Mouse (Mus musculus): ENCODE results near the gene Setd1a. TPM values are rescaled to one million over a fixed set of nuclear protein-coding genes. Genes with fewer than 3 reads are reported as not detected.

The Setd1a gene
- polyA plus RNA-seq, 1 experiment from 2014 or later: 32.6 TPM

DNA sequence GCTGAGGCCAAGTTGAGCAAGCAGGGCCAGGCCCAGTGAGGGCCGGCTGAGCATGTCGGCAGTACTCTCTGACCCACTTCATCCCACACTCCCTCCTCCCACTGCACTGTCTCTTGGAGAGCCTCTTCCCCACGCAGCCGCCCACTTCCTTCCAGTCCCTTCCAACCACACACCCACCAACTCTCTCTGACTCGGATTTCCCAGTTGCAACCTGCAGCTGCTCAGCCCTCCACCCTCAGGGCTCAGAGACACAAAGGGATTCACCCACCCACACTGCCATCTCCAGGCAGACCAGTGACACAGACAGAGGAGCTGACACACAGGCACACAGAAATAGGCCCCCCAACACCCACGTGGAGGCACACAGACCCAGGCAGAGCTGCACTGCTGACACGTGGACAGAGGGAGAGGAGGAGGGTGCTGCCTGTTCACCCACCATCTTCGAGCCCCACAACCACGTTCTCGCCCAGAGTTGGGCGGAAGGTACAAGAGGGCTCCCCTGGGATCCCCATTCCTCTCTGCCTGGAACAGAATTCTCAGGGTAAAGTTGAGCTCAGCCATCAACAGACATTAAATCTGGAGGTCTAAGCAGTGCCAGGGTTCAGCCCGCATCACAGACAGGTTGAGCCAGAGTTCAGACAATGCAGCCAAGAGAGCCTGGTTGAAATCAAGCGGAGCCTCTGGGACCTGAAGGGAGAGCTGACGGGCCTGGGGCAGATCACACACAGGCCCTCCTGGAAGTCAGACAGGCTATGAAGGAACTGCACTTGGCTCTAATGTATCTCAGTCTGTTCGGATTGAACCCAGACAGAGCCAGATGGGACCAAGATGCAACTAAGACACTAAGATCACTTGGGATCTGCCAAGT, 39.7 kb downstream of the Setd1a start:
- H3K27ac ChIP-seq (ENCODE audit: low read depth, low read length): peak overlapping the region; percentile 51; the same call in 1 of the 2 replicates
- no peak overlapping the region for H3K4me2 ChIP-seq (replicated peaks; ENCODE audit: low read depth, low read length)
- no peaks in the 10 kb centered on the region; the same call in 1 of the 2 replicates for H3K36me3 ChIP-seq (ENCODE audit: control insufficient read depth, insufficient read depth, low read length)
- H3K27me3 ChIP-seq (ENCODE audit: control insufficient read depth, insufficient read depth, low read length): no peaks in the 10 kb centered on the region
- H3K9ac ChIP-seq (ENCODE audit: low read depth, low read length): peak overlapping the region; percentile 31; the same call in 1 of the 2 replicates
- H3K4me1 ChIP-seq (ENCODE audit: control insufficient read depth, insufficient read depth, low read length): peaks cover 11% of the 10 kb centered on the region; the same call in 1 of the 2 replicates
- H3K9me3 ChIP-seq (ENCODE audit: control insufficient read depth, low read length): no peaks in the 10 kb centered on the region
- peak; percentile 47 for ATAC-seq (ENCODE audit: low FRiP score, low TSS enrichment)
- 53% methylated on average over 15 of the region's 15 CpGs for WGBS
- no peak overlapping the region for H3K4me3 ChIP-seq (ENCODE audit: low read length)

DNA sequence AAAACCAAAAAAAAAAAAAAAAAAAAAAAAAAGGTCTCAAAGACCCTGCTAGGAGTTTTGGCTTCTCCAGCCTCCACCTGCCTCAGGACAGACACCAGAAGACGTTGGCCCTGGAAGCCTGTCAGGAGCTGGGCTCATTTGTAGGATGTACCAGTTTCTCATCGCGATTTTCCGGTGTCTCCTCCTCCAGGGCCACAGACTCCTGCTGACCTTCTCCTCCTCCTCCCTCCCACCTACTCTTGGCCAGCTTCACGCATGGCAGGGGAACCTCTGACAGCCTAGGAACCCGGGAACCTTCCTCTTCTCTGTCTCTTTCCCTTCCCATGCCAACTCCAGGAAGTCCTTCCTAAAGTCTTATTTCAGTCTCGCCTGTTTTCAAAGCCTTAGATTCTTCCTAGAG, 40.6 kb downstream of the Setd1a start:
- WGBS: 64% methylated on average over 7 of the region's 7 CpGs
- Histone ChIP-seq H3K27me3 (ENCODE audit: control insufficient read depth, insufficient read depth, low read length) (no peaks in the 10 kb centered on the region), H3K27ac (ENCODE audit: low read depth, low read length) (no peak overlapping the region), H3K4me2 (replicated peaks; ENCODE audit: low read depth, low read length) (no peak overlapping the region), H3K36me3 (ENCODE audit: control insufficient read depth, insufficient read depth, low read length) (no peaks in the 10 kb centered on the region; the same call in 1 of the 2 replicates), H3K9me3 (ENCODE audit: control insufficient read depth, low read length) (no peaks in the 10 kb centered on the region), H3K4me1 (ENCODE audit: control insufficient read depth, insufficient read depth, low read length) (peaks cover 11% of the 10 kb centered on the region; the same call in 1 of the 2 replicates), H3K4me3 (ENCODE audit: low read length) (no peak overlapping the region), H3K9ac (ENCODE audit: low read depth, low read length) (no peak overlapping the region)
- no peak for ATAC-seq (ENCODE audit: low FRiP score, low TSS enrichment)

DNA sequence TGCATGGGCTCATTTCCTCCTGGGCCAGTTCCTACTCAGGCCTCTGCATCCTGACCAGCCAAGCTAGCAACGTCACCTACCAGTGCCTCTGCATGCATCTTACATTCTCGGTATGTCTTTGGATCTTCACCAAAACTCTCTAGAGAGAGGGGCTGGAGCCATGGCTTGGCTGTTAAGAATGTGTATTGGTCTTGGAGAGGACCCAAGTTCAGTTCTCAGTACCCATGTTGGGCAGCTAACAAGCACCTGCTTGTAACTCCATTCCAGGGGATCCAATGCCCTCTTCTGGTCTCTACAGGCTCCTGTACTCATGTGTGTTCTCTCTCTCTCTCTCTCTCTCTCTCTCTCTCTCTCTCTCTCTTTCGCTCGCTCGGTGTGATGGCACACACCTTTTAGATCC, 41.3 kb downstream of the Setd1a start:
- Histone ChIP-seq H3K4me2 (replicated peaks; ENCODE audit: low read depth, low read length) (no peak overlapping the region), H3K4me3 (ENCODE audit: low read length) (no peak overlapping the region), H3K27ac (ENCODE audit: low read depth, low read length) (no peak overlapping the region), H3K36me3 (ENCODE audit: control insufficient read depth, insufficient read depth, low read length) (no peaks in the 10 kb centered on the region), H3K9me3 (ENCODE audit: control insufficient read depth, low read length) (no peaks in the 10 kb centered on the region), H3K27me3 (ENCODE audit: control insufficient read depth, insufficient read depth, low read length) (no peaks in the 10 kb centered on the region), H3K4me1 (ENCODE audit: control insufficient read depth, insufficient read depth, low read length) (peaks cover 14% of the 10 kb centered on the region; the same call in 1 of the 2 replicates), H3K9ac (ENCODE audit: low read depth, low read length) (no peak overlapping the region)
- WGBS: 88% methylated on average over 5 of the region's 5 CpGs
- no peak for ATAC-seq (ENCODE audit: low FRiP score, low TSS enrichment)

DNA sequence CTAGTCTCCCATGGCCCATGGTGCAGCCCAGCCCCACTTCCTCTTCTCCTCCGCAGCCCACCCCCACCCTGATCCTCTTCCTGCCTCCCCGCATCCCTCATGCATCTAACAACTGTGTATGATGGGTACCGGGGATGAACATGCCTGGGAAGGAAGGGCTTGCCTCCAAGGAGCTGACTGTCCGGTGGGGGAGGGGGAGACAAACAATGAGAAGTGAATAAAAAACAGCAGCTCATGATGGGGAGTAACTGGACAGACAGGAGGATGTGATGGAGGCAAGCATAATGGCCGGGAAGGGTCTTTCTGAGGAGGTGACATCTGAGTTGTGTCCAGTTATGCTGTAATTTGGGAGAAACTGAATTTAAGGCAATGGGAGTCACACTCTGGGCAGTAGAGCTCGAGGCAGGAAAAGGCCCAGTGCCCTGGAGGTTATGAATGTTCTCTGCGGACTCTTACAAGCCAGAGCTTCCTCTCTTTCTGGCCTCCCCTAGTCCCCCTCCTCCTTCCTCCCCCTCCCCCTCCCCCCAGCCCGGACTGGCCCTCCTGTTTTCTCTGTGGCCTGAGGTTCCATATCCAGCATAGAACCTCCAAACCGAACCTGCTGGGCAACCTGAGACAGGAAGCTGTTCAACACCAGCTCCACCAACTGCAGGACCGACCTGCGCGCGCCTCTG, 44.5 kb downstream of the Setd1a start:
- H3K4me2 ChIP-seq (replicated peaks; ENCODE audit: low read depth, low read length): no peak overlapping the region
- H3K27ac ChIP-seq (ENCODE audit: low read depth, low read length): peak overlapping the region; percentile 66
- no peak for ATAC-seq (ENCODE audit: low FRiP score, low TSS enrichment)
- peaks cover 27% of the 10 kb centered on the region; the same call in 1 of the 2 replicates for H3K4me1 ChIP-seq (ENCODE audit: control insufficient read depth, insufficient read depth, low read length)
- no peaks in the 10 kb centered on the region for H3K9me3 ChIP-seq (ENCODE audit: control insufficient read depth, low read length)
- 58% methylated on average over 13 of the region's 13 CpGs for WGBS
- H3K36me3 ChIP-seq (ENCODE audit: control insufficient read depth, insufficient read depth, low read length): no peaks in the 10 kb centered on the region
- no peak overlapping the region for H3K4me3 ChIP-seq (ENCODE audit: low read length)
- no peak overlapping the region for H3K9ac ChIP-seq (ENCODE audit: low read depth, low read length)
- H3K27me3 ChIP-seq (ENCODE audit: control insufficient read depth, insufficient read depth, low read length): no peaks in the 10 kb centered on the region

DNA sequence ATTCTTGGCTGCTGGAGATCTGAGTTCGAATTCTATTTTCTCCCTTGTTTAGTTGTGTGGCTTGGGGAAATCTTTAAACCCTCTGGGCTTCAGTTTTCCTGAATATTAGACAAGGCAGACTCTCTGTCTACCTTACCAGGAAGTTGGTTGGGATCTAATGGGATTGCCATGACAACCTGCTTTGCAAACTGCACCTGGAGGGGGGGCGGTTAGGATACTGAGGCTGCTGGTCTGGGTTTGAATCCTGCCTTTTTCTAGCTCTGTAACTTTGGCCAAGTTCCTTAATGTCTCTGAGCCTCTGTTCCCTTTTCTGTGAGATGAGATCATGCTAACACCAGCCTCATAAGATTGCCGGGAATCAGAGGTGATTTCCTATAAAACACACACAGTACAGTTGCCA, 46.0 kb downstream of the Setd1a start:
- 87% methylated on average over 3 of the region's 3 CpGs for WGBS
- no peaks in the 10 kb centered on the region for H3K9me3 ChIP-seq (ENCODE audit: control insufficient read depth, low read length)
- H3K27me3 ChIP-seq (ENCODE audit: control insufficient read depth, insufficient read depth, low read length): no peaks in the 10 kb centered on the region
- H3K9ac ChIP-seq (ENCODE audit: low read depth, low read length): no peak overlapping the region
- no peak overlapping the region for H3K4me3 ChIP-seq (ENCODE audit: low read length)
- no peaks in the 10 kb centered on the region for H3K36me3 ChIP-seq (ENCODE audit: control insufficient read depth, insufficient read depth, low read length)
- no peak for ATAC-seq (ENCODE audit: low FRiP score, low TSS enrichment)
- H3K4me1 ChIP-seq (ENCODE audit: control insufficient read depth, insufficient read depth, low read length): peaks cover 27% of the 10 kb centered on the region; the same call in 1 of the 2 replicates
- H3K27ac ChIP-seq (ENCODE audit: low read depth, low read length): no peak overlapping the region
- H3K4me2 ChIP-seq (replicated peaks; ENCODE audit: low read depth, low read length): no peak overlapping the region

DNA sequence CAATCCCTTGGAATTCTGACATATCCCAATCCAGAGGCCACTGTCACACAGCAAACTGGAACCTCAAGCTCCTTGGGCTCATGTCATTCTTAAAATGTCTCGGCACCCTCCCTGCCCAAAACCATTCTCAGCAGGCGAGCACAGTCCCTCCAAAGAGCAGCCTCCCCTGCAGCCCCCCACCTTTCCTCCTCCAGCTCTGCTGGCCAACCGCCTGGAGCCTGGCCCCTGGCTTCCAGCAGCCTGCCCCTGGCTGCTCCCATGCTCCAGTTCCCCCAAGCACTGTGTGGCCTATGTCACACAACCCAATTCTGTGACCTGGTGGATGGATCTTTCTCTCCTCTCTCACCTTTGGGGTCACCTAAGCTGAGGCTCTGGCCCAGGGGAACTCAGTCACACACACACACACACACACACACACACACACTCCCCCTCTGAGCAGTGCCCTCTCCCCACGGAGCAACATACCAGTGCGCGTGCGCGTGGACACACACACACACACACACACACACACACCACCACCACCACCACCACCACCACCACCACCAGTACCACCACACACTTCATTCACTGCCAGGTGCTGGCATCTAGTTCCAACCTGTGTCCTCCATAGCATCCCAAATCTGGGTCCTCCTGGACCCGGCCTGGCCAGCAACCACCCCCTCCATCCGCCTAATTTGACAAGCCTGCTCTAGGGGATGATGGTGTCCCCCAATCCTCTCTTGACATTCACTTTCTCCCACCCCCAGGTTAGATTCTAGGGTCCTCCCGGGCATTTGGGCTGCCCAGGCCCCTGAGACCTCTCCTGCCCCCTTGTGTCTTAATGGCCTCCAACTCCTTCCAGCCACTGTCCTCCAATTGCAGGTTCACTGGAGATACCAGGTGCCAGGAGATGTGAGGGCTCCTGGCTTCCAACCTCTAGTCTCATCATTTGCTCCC, 47.0 kb downstream of the Setd1a start:
- ATAC-seq (ENCODE audit: low FRiP score, low TSS enrichment): peak; percentile 18
- Histone ChIP-seq H3K4me2 (replicated peaks; ENCODE audit: low read depth, low read length) (peak overlapping the region; percentile 82), H3K27ac (ENCODE audit: low read depth, low read length) (no peak overlapping the region), H3K4me1 (ENCODE audit: control insufficient read depth, insufficient read depth, low read length) (peaks cover 27% of the 10 kb centered on the region; the same call in 1 of the 2 replicates), H3K4me3 (ENCODE audit: low read length) (peak overlapping the region; percentile 66), H3K9ac (ENCODE audit: low read depth, low read length) (peak overlapping the region; percentile 78), H3K27me3 (ENCODE audit: control insufficient read depth, insufficient read depth, low read length) (no peaks in the 10 kb centered on the region), H3K9me3 (ENCODE audit: control insufficient read depth, low read length) (no peaks in the 10 kb centered on the region), H3K36me3 (ENCODE audit: control insufficient read depth, insufficient read depth, low read length) (no peaks in the 10 kb centered on the region)
- WGBS: 66% methylated on average over 11 of the region's 11 CpGs

DNA sequence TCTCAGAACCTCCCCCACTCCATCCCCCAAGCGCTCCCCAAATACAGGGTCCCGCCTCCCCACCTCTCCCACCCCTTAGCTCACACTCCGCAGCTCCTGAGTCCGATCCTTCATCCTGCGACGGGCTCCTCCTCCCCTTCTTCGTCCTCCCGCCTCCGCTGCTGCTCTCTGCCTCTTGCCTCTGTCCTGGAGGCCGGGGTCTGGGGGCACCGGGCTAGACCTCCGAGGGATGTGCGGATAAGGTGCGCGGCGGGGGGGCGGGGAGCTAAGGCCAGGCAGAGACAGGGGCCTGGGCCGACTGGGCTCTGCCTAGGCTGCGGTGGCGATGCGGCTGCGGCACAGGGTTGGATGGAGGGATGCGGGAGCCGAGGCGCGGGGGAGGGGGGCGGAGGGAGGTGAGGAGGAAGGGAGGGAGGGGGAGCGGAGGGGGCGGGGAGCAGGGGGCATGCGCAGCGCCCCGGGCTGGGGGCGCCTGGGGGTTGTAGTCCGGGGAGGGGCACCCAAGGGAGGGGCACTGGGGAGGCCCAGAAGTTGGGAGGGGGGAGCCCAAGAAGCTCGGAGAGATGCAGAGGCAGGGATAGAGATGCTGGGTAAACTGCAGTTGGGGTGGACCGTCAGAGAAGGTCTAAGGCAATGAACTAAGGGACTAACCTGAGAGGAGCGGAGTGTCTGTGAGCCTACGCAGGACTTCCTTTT, 47.9 kb downstream of the Setd1a start, which contains the start of the genes Stx4a and Stx1b:
Stx4a (plus strand) TSS at position 119 of the 696 bp plus-strand sequence.
Stx1b (minus strand) TSS at position 374 of the 696 bp plus-strand sequence.
- Histone ChIP-seq H3K4me2 (replicated peaks; ENCODE audit: low read depth, low read length) (peak within 1 kb of the TSS; percentile 82), H3K36me3 (ENCODE audit: control insufficient read depth, insufficient read depth, low read length) (no peaks in the 10 kb centered on the region), H3K27ac (ENCODE audit: low read depth, low read length) (peak within 1 kb of the TSS; percentile 12; the same call in 1 of the 2 replicates), H3K27me3 (ENCODE audit: control insufficient read depth, insufficient read depth, low read length) (no peaks in the 10 kb centered on the region), H3K4me3 (ENCODE audit: low read length) (peak within 1 kb of the TSS; percentile 66), H3K4me1 (ENCODE audit: control insufficient read depth, insufficient read depth, low read length) (peaks cover 27% of the 10 kb centered on the region; the same call in 1 of the 2 replicates), H3K9ac (ENCODE audit: low read depth, low read length) (peak within 1 kb of the TSS; percentile 78), H3K9me3 (ENCODE audit: control insufficient read depth, low read length) (no peaks in the 10 kb centered on the region)
- ATAC-seq (ENCODE audit: low FRiP score, low TSS enrichment): peak; percentile 73
- 3% methylated on average over 33 of the region's 38 CpGs for WGBS

DNA sequence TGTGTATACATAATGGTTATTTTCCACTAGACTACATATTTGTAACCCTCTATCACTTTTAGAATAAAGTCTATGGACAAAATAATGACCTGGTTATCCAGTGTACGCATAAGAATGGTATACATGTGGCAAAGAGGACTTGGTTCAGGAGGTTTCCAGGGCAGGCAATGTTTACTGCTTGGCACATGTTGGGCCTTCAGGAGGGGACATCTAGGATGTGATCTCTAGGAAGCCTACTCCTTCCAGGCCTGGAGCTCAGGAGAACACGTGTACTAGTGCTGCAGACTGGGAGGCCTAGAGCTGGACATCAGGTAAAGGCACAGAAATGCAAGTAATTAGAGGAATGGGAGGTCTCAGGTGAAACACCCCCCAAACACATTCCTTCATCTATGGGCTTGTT, 59.1 kb downstream of the Setd1a start:
- H3K4me3 ChIP-seq (ENCODE audit: low read length): no peak overlapping the region
- H3K9ac ChIP-seq (ENCODE audit: low read depth, low read length): no peak overlapping the region
- H3K4me1 ChIP-seq (ENCODE audit: control insufficient read depth, insufficient read depth, low read length): no peaks in the 10 kb centered on the region
- no peak overlapping the region for H3K27ac ChIP-seq (ENCODE audit: low read depth, low read length)
- no peak for ATAC-seq (ENCODE audit: low FRiP score, low TSS enrichment)
- H3K4me2 ChIP-seq (replicated peaks; ENCODE audit: low read depth, low read length): no peak overlapping the region
- H3K36me3 ChIP-seq (ENCODE audit: control insufficient read depth, insufficient read depth, low read length): no peaks in the 10 kb centered on the region
- WGBS: 66% methylated on average over 2 of the region's 2 CpGs
- no peaks in the 10 kb centered on the region for H3K9me3 ChIP-seq (ENCODE audit: control insufficient read depth, low read length)
- no peaks in the 10 kb centered on the region for H3K27me3 ChIP-seq (ENCODE audit: control insufficient read depth, insufficient read depth, low read length)

Data from kidney, embryonic 14.5 days (tissue).